Mouse (Mus musculus): ENCODE data around the gene Pigf.
"Not testable (repeated sequence)": the region's sequence is repeated elsewhere in the genome, so short reads cannot be mapped to it uniquely, and the experiment has no call there.

The Pigf gene

GRCm38 (mm10) chr17:87025269-87025949 lies at the start of gene Pigf, which contains the start of gene Cript:
Pigf (minus strand) TSS chr17:87025406.
Cript (plus strand) TSS chr17:87025550.
- peak; percentile 89 for DNase-seq (ENCODE audit: extremely low read depth, low read depth)

- no peak for DNase-seq (ENCODE audit: extremely low read depth, low read depth)
These were observed 48.3 kb upstream of the Pigf start for GRCm38 (mm10) chr17:87073470-87073869.

- no peak for DNase-seq (ENCODE audit: extremely low read depth, low read depth)
These were observed 47.7 kb upstream of the Pigf start for GRCm38 (mm10) chr17:87072766-87073440.

GRCm38 (mm10) chr17:87072183-87072582 lies 47.0 kb upstream of the Pigf start:
- not testable (repeated sequence) for DNase-seq (ENCODE audit: extremely low read depth, low read depth)

GRCm38 (mm10) chr17:87068997-87069396 lies 43.8 kb upstream of the Pigf start:
- no peak for DNase-seq (ENCODE audit: extremely low read depth, low read depth)

GRCm38 (mm10) chr17:87063969-87064368 lies 38.8 kb upstream of the Pigf start:
- peak; percentile 74 for DNase-seq (ENCODE audit: extremely low read depth, low read depth)

- DNase-seq (ENCODE audit: extremely low read depth, low read depth): no peak
These were observed 38.3 kb upstream of the Pigf start for GRCm38 (mm10) chr17:87063461-87063860.

- DNase-seq (ENCODE audit: extremely low read depth, low read depth): no peak
These were observed 37.4 kb upstream of the Pigf start for GRCm38 (mm10) chr17:87062639-87063038.

- DNase-seq (ENCODE audit: extremely low read depth, low read depth): no peak
These were observed 32.5 kb upstream of the Pigf start for GRCm38 (mm10) chr17:87057486-87058266.

- no peak for DNase-seq (ENCODE audit: extremely low read depth, low read depth)
These were observed 31.6 kb upstream of the Pigf start for GRCm38 (mm10) chr17:87056761-87057160.

- no peak for DNase-seq (ENCODE audit: extremely low read depth, low read depth)
These were observed 30.5 kb upstream of the Pigf start for GRCm38 (mm10) chr17:87055663-87056062.

GRCm38 (mm10) chr17:87055051-87055459 lies 29.8 kb upstream of the Pigf start:
- no peak for DNase-seq (ENCODE audit: extremely low read depth, low read depth)

- DNase-seq (ENCODE audit: extremely low read depth, low read depth): no peak
These were observed 28.7 kb upstream of the Pigf start for GRCm38 (mm10) chr17:87053921-87054320.

GRCm38 (mm10) chr17:87052432-87052831 lies 27.2 kb upstream of the Pigf start:
- no peak for DNase-seq (ENCODE audit: extremely low read depth, low read depth)

GRCm38 (mm10) chr17:87051652-87052051 lies 26.4 kb upstream of the Pigf start:
- no peak for DNase-seq (ENCODE audit: extremely low read depth, low read depth)

GRCm38 (mm10) chr17:87050469-87051175 lies 25.4 kb upstream of the Pigf start:
- DNase-seq (ENCODE audit: extremely low read depth, low read depth): no peak

GRCm38 (mm10) chr17:87049696-87050095 lies 24.5 kb upstream of the Pigf start:
- no peak for DNase-seq (ENCODE audit: extremely low read depth, low read depth)

GRCm38 (mm10) chr17:87044796-87045195 lies 19.6 kb upstream of the Pigf start:
- DNase-seq (ENCODE audit: extremely low read depth, low read depth): no peak

- DNase-seq (ENCODE audit: extremely low read depth, low read depth): peak; percentile 62
These were observed 19.2 kb upstream of the Pigf start for GRCm38 (mm10) chr17:87044364-87044763.

GRCm38 (mm10) chr17:87041739-87042138 lies 16.5 kb upstream of the Pigf start:
- DNase-seq (ENCODE audit: extremely low read depth, low read depth): no peak

- DNase-seq (ENCODE audit: extremely low read depth, low read depth): no peak
These were observed 13.3 kb upstream of the Pigf start for GRCm38 (mm10) chr17:87038496-87038895.

All from MEL-GATA-1-ER (cell line).